Mouse (Mus musculus) stomach, embryonic 16.5 days (tissue): ENCODE results near the gene Gm45837. TPM values are rescaled to one million over a fixed set of nuclear protein-coding genes. Genes with fewer than 3 reads are reported as not detected.

Experiments used
- ATAC-seq: fragments of 200-750 bp; cut with Nextera tagmentation; 2 replicates; pipeline ENCODE4 v1.8.0; 2017; ENCODE audit warnings: moderate number of reproducible peaks, moderate TSS enrichment; ENCODE audit not compliant: insufficient read depth, low FRiP score
- H3K27ac ChIP-seq: fragments of 300-500 bp; sonication (generic); 2 replicates; pipeline ENCODE4 v1.5.1; 2014; ENCODE audit warnings: low read length
- H3K27me3 ChIP-seq: fragments of 300-500 bp; sonication (generic); 2 replicates; pipeline ENCODE4 v1.6.1; 2014; ENCODE audit warnings: low read length, control low read depth, mixed read lengths; ENCODE audit not compliant: control insufficient read depth, insufficient read depth
- H3K36me3 ChIP-seq: fragments of 300-500 bp; sonication (generic); 2 replicates; pipeline ENCODE4 v1.6.1; 2014; ENCODE audit warnings: low read length; ENCODE audit not compliant: control insufficient read depth, insufficient read depth
- H3K4me1 ChIP-seq: fragments of 300-500 bp; sonication (generic); 2 replicates; pipeline ENCODE4 v1.6.1; 2014; ENCODE audit warnings: low read length, control low read depth, mixed read lengths; ENCODE audit not compliant: control insufficient read depth, insufficient read depth
- H3K4me2 ChIP-seq: fragments of 300-500 bp; sonication (generic); 2 replicates; pipeline ENCODE4 v1.6.1; 2014; ENCODE audit warnings: low read depth, low read length, mixed read lengths
- H3K4me3 ChIP-seq: fragments of 300-500 bp; sonication (generic); replicated peaks from 2 replicates; pipeline ENCODE4 v1.5.1; 2014; ENCODE audit warnings: mild to moderate bottlenecking, low read length
- H3K9ac ChIP-seq: fragments of 300-500 bp; sonication (generic); 2 replicates; pipeline ENCODE4 v1.6.1; 2014; ENCODE audit warnings: low read length
- H3K9me3 ChIP-seq: fragments of 300-500 bp; sonication (generic); replicated peaks from 2 replicates; pipeline ENCODE4 v1.6.1; 2016; ENCODE audit warnings: low read length, control low read depth; ENCODE audit not compliant: control insufficient read depth
- WGBS: fragments of 180-500 bp; shearing (Covaris S2); extraction: QIAGEN DNeasy Blood & Tissue Kit; methylation state at CpG from one replicate; pipeline ENCODE4 v1.1.7; 2014; 5-methylcytosine and 5-hydroxymethylcytosine counted together
- polyA plus RNA-seq: library from polyadenylated mRNA; unstranded; fragments of >200 nt; fragmentation: Nextera tagmentation; extraction: Ambion mirVana; gene quantifications from 2 replicates; pipeline ENCODE4 v1.2.1, GENCODE M21; 2015

Gm45837 gene
- polyA plus RNA-seq, 1 experiment from 2014 or later: 5.4 TPM

GRCm38 (mm10) chr7:101526484-101526883 lies 115.8 kb downstream of the Gm45837 start:
- Histone ChIP-seq H3K27ac (no peak overlapping the region), H3K36me3 (no peaks in the 10 kb centered on the region), H3K27me3 (no peaks in the 10 kb centered on the region), H3K4me1 (no peaks in the 10 kb centered on the region), H3K4me3 (no peak overlapping the region), H3K9ac (no peak overlapping the region), H3K4me2 (no peak overlapping the region), H3K9me3 (no peaks in the 10 kb centered on the region)
- WGBS: 56% methylated on average over 7 of the region's 7 CpGs
- no peak for ATAC-seq

DNA sequence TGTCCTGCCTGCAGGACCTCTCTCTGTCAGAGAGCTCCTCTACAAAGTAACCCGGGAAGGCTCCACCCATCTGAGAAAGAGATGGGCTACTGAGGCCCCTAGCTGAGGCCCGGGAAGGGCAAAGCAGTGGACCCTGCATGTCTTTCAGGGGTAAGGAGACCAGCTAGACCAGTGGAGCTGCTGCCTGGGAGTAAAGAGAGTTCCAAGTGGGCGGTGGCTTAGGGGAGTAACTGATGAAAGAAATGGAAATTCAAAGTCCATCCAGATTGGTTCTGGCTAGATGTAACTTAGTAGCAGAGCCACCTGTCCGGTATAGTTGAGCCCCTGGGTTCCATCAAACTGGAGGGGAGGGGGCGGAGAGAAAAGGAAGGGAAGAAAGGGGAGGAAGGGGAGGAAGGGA lies 123.7 kb downstream of the Gm45837 start:
- no peaks in the 10 kb centered on the region for H3K9me3 ChIP-seq
- H3K27me3 ChIP-seq: no peaks in the 10 kb centered on the region
- H3K4me3 ChIP-seq: no peak overlapping the region
- 0 out of 2 replicates have a peak, but pooled peaks cover 2% of the 10 kb centered on the region for H3K4me1 ChIP-seq
- no peak overlapping the region for H3K9ac ChIP-seq
- no peak overlapping the region for H3K4me2 ChIP-seq
- no peak for ATAC-seq
- H3K36me3 ChIP-seq: no peaks in the 10 kb centered on the region
- WGBS: 26% methylated on average over 5 of the region's 5 CpGs
- no peak overlapping the region for H3K27ac ChIP-seq

DNA sequence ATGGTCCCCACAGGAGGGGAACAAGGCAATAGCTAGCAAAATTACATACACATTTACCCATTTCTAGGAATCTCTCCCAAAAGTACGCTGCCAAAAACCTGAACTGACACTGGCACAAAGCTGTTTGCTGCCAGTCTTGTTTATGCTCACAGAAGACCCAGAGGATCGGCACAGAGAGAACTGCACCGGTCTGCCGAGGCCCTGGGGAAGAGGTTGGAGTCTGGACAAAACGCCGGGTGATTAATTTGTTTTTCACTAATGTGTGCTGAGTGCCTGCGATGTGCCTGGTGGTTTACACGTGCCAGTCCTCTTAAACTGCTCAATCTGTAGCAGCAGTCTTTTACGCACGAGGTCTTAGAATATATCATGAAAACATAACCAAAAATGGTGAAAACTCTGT lies 124.4 kb downstream of the Gm45837 start:
- no peak for ATAC-seq
- Histone ChIP-seq H3K4me1 (0 out of 2 replicates have a peak, but pooled peaks cover 2% of the 10 kb centered on the region), H3K36me3 (no peaks in the 10 kb centered on the region), H3K4me2 (no peak overlapping the region), H3K27me3 (no peaks in the 10 kb centered on the region), H3K9ac (no peak overlapping the region), H3K4me3 (no peak overlapping the region), H3K27ac (no peak overlapping the region), H3K9me3 (no peaks in the 10 kb centered on the region)
- 32% methylated on average over 10 of the region's 10 CpGs for WGBS

DNA sequence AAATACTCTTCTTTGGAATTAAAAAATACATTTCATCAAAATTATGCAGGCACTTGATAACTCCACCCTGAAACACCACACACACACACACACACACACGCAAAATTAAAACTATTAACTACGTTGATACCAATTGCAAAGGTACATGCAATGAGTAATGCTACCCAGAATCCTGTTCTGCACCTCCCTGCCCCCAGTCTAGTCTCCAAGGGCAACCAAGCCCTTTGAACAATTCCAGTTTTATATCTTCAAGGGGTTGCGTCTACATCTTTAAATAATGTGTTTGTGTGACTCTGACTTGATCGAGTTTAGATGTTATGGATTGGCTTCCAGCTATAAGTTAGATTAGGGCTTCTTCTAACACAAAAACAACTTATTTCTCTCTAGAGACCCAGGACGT lies 124.8 kb downstream of the Gm45837 start:
- no peak overlapping the region for H3K27ac ChIP-seq
- 70% methylated on average over 5 of the region's 5 CpGs for WGBS
- no peak for ATAC-seq

GRCm38 (mm10) chr7:101537541-101537940 lies 126.9 kb downstream of the Gm45837 start:
- Histone ChIP-seq H3K36me3 (no peaks in the 10 kb centered on the region), H3K27ac (peak overlapping the region; percentile 53; the same call in 1 of the 2 replicates), H3K9ac (no peak overlapping the region; the same call in 1 of the 2 replicates), H3K9me3 (no peaks in the 10 kb centered on the region), H3K4me3 (no peak overlapping the region), H3K4me2 (peak overlapping the region; percentile 16; the same call in 1 of the 2 replicates), H3K27me3 (no peaks in the 10 kb centered on the region), H3K4me1 (0 out of 2 replicates have a peak, but pooled peaks cover 2% of the 10 kb centered on the region)
- 48% methylated on average over 8 of the region's 8 CpGs for WGBS
- no peak for ATAC-seq

More for the DNA sequence above, 124.8 kb downstream of the Gm45837 start:
- Histone ChIP-seq H3K4me2 (no peak overlapping the region), H3K27me3 (no peaks in the 10 kb centered on the region), H3K9ac (no peak overlapping the region), H3K36me3 (no peaks in the 10 kb centered on the region), H3K4me3 (no peak overlapping the region), H3K4me1 (0 out of 2 replicates have a peak, but pooled peaks cover 2% of the 10 kb centered on the region), H3K9me3 (no peaks in the 10 kb centered on the region)

DNA sequence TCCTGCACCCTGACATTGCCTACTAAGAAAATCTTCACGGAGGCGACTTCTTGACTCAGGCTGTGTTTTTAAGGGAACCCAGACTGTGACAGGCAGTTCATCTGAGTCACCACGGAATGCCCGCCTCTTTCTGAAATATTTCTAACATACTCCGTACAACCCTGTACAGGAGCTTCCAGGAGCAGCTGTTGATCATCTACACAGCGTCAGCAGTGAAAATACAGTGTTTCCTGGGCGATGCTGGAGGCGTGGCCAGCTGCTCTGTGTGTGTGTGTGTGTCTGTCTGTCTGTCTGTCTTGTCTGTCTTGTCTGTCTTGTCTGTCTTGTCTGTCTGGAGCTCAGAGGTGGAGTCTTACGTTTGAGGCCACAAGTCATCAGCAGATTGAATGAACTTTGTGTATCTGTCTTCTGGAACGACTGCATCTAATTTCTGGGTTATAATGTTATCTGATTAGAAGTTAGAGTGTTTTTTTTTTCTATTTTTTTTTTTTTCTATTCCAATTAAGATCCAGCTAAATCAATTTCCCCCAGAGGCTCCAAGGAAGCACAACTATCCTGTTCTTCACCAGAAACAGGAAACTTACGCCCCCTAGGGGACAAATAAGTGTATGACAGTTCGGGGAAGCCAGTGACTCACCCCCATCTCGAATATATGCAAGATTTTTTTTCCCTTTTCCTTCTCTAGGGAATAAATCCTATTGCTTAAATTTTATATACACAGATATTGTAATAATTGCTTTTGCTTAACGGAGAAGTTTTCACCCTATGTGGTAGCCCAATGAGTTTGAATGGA lies 127.7 kb downstream of the Gm45837 start:
- 29% methylated on average over 14 of the region's 14 CpGs for WGBS
- 0 out of 2 replicates have a peak, but pooled peaks have one; percentile 40 for ATAC-seq
- no peaks in the 10 kb centered on the region for H3K36me3 ChIP-seq
- peak overlapping the region; percentile 53 for H3K27ac ChIP-seq
- H3K4me3 ChIP-seq: no peak overlapping the region
- peak overlapping the region; percentile 16; the same call in 1 of the 2 replicates for H3K4me2 ChIP-seq
- no peaks in the 10 kb centered on the region for H3K27me3 ChIP-seq
- H3K4me1 ChIP-seq: 0 out of 2 replicates have a peak, but pooled peaks cover 2% of the 10 kb centered on the region
- H3K9ac ChIP-seq: no peak overlapping the region; the same call in 1 of the 2 replicates
- H3K9me3 ChIP-seq: no peaks in the 10 kb centered on the region

DNA sequence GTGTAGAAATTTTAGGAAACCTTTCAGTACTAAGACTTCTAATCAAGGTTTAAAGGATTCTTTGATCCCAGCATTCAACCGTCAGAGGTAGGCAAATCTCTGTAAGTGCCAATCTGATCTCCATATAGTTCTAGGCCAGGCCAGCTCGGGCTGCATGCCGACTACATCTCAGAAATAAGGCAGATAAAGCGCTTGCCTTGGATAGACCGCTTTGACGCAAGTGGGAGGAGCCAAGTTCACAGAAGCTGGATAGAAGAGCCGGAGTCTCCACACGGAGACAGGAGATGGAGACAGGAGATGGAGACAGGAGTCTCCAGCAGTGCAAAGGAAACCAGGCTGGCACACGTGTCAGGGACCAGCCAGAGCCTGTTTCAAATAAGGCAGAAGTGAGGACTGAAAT lies 129.1 kb downstream of the Gm45837 start:
- Histone ChIP-seq H3K9ac (no peak overlapping the region), H3K27ac (no peak overlapping the region), H3K4me2 (no peak overlapping the region), H3K4me3 (no peak overlapping the region), H3K9me3 (no peaks in the 10 kb centered on the region), H3K4me1 (0 out of 2 replicates have a peak, but pooled peaks cover 2% of the 10 kb centered on the region), H3K36me3 (no peaks in the 10 kb centered on the region), H3K27me3 (no peaks in the 10 kb centered on the region)
- WGBS: 42% methylated on average over 9 of the region's 9 CpGs
- no peak for ATAC-seq

DNA sequence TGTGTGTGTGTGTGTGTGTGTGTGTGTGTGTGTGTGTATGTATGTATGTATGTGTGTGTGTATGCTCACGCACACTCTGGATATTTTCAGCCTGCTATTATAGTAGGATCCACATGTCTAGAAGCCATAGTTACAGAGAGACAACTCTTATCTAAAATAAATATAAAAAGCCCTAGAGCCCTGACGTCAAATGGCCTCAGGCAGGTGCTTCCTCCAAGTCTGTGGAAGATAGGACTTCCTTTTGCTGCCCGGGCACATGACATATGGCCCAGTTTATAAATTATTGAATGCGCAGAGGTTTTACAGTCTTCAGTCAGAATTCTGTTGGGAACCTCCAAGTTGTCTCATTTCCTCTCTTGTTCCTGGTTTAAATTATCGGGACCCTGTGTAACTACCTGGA lies 130.0 kb downstream of the Gm45837 start:
- WGBS: 62% methylated on average over 5 of the region's 5 CpGs
- H3K27me3 ChIP-seq: no peaks in the 10 kb centered on the region

GRCm38 (mm10) chr7:101541132-101541531 lies 130.4 kb downstream of the Gm45837 start:
- Histone ChIP-seq H3K27me3 (no peaks in the 10 kb centered on the region), H3K4me1 (0 out of 2 replicates have a peak, but pooled peaks cover 2% of the 10 kb centered on the region), H3K9me3 (no peaks in the 10 kb centered on the region), H3K4me3 (no peak overlapping the region), H3K4me2 (no peak overlapping the region), H3K36me3 (no peaks in the 10 kb centered on the region), H3K9ac (no peak overlapping the region), H3K27ac (no peak overlapping the region)
- 4% methylated on average over 11 of the region's 11 CpGs for WGBS
- peak; percentile 50; the same call in 1 of the 2 replicates for ATAC-seq

More for the DNA sequence above, 130.0 kb downstream of the Gm45837 start:
- H3K4me3 ChIP-seq: no peak overlapping the region
- H3K4me1 ChIP-seq: 0 out of 2 replicates have a peak, but pooled peaks cover 2% of the 10 kb centered on the region
- H3K36me3 ChIP-seq: no peaks in the 10 kb centered on the region
- H3K9me3 ChIP-seq: no peaks in the 10 kb centered on the region
- no peak overlapping the region for H3K4me2 ChIP-seq
- ATAC-seq: no peak
- no peak overlapping the region for H3K27ac ChIP-seq
- no peak overlapping the region for H3K9ac ChIP-seq
